Mouse (Mus musculus) CH12.LX (cell line): ENCODE measurements around the gene Plekha6. TPM values are rescaled to one million over a fixed set of nuclear protein-coding genes. Genes with fewer than 3 reads are reported as not detected.

Experiments used
- DNase-seq: peaks from one replicate; pipeline ENCODE4 v3.0.0-alpha.2; 2013; ENCODE audit errors: extremely low read depth
- H3K27ac ChIP-seq: 2 replicates; pipeline ENCODE4 v1.5.1; 2012; ENCODE audit warnings: low read depth, mild to moderate bottlenecking, control low read depth, moderate library complexity; ENCODE audit not compliant: insufficient read depth
- H3K27me3 ChIP-seq: replicated peaks from 2 replicates; pipeline ENCODE3; 2012; ENCODE audit warnings: inconsistent platforms
- H3K36me3 ChIP-seq, 2 experiments: replicated peaks in 1 of 2; 2 replicates each; pipeline versions ENCODE3 to v1.6.1; 2012; ENCODE audit warnings: inconsistent platforms in 1 of 2, low read length in 1 of 2, mild to moderate bottlenecking in 1 of 2, mixed read lengths in 1 of 2, moderate library complexity in 1 of 2; ENCODE audit not compliant: control insufficient read depth in 1 of 2, insufficient read depth in 1 of 2
- H3K4me1 ChIP-seq, 2 experiments: 2 replicates each; pipeline ENCODE4 v1.6.1; 2012; ENCODE audit warnings: inconsistent platforms in 1 of 2, moderate library complexity in 1 of 2; ENCODE audit not compliant: insufficient read depth in 2 of 2, control insufficient read depth in 1 of 2
- H3K4me2 ChIP-seq: 2 replicates; pipeline ENCODE4 v1.6.1; 2012; ENCODE audit warnings: low read depth, mild to moderate bottlenecking, control low read depth; ENCODE audit not compliant: poor library complexity, insufficient read depth, severe bottlenecking
- H3K4me3 ChIP-seq, 3 experiments: fragments of 150-350 bp in 1 of 3; sonication (generic) in 1 of 3; replicated peaks in 1 of 3; 2 replicates each; pipeline versions ENCODE3 to v1.5.1; 2011 to 2012; ENCODE audit warnings: low read depth in 2 of 3, low read length in 2 of 3, mild to moderate bottlenecking in 2 of 3, moderate library complexity in 2 of 3, control low read depth in 1 of 3, improper control_type of control experiment in 1 of 3, inconsistent platforms in 1 of 3, mixed read lengths in 1 of 3; ENCODE audit not compliant: poor library complexity in 1 of 3
- H3K79me2 ChIP-seq: replicated peaks from 2 replicates; pipeline ENCODE4 v1.6.1; 2012; ENCODE audit warnings: mild to moderate bottlenecking, moderate library complexity; ENCODE audit not compliant: control insufficient read depth, poor library complexity, insufficient read depth, severe bottlenecking; ENCODE audit errors: extremely low read depth
- H3K9ac ChIP-seq: 2 replicates; pipeline ENCODE4 v1.6.1; 2012; ENCODE audit warnings: low read depth, mild to moderate bottlenecking, control low read depth, moderate library complexity; ENCODE audit not compliant: insufficient read depth
- H3K9me3 ChIP-seq: replicated peaks from 2 replicates; pipeline ENCODE3; 2012; ENCODE audit warnings: low read length, inconsistent platforms, mixed read lengths
- CTCF ChIP-seq, 2 experiments: IDR thresholded peaks in 1 of 2; conservative IDR thresholded peaks in 1 of 2; 2 replicates each; pipeline ENCODE4 v1.5.1; 2011 to 2012; ENCODE audit warnings: low read depth in 2 of 2, low read length in 2 of 2, improper control_type of control experiment in 1 of 2, inconsistent platforms in 1 of 2, mild to moderate bottlenecking in 1 of 2, moderate library complexity in 1 of 2
- ELF1 ChIP-seq: IDR thresholded peaks from 2 replicates; pipeline ENCODE4 v1.6.1; 2014; ENCODE audit warnings: low read depth, mild to moderate bottlenecking, inconsistent platforms, low read length, improper control_type of control experiment
- EP300 ChIP-seq: IDR thresholded peaks from 2 replicates; pipeline ENCODE4 v1.6.1; 2011; ENCODE audit warnings: low read length, improper control_type of control experiment
- ETS1 ChIP-seq: conservative IDR thresholded peaks from 2 replicates; pipeline ENCODE4 v1.6.1; 2012; ENCODE audit warnings: low read depth, mild to moderate bottlenecking, inconsistent platforms, low read length, improper control_type of control experiment, moderate library complexity
- IRF4 ChIP-seq: IDR thresholded peaks from 2 replicates; pipeline ENCODE4 v1.6.1; 2014; ENCODE audit warnings: low read depth, mild to moderate bottlenecking, inconsistent platforms, low read length, improper control_type of control experiment
- KAT2A ChIP-seq: IDR thresholded peaks from 2 replicates; pipeline ENCODE4 v1.6.1; 2012; ENCODE audit warnings: low read length, improper control_type of control experiment, inconsistent platforms; ENCODE audit not compliant: insufficient replicate concordance
- MAX ChIP-seq: IDR thresholded peaks from 2 replicates; pipeline ENCODE4 v1.6.1; 2011; ENCODE audit warnings: low read length, improper control_type of control experiment
- MXI1 ChIP-seq: IDR thresholded peaks from 2 replicates; pipeline ENCODE4 v1.6.1; 2011; ENCODE audit warnings: mild to moderate bottlenecking, low read depth, low read length, improper control_type of control experiment
- MYC ChIP-seq: IDR thresholded peaks from 2 replicates; pipeline ENCODE4 v1.6.1; 2011; ENCODE audit warnings: low read depth, mild to moderate bottlenecking, improper control_type of control experiment, low read length
- NELFE ChIP-seq: IDR thresholded peaks from 2 replicates; pipeline ENCODE4 v1.6.1; 2011; ENCODE audit warnings: low read depth, low read length, improper control_type of control experiment
- NRF1 ChIP-seq: IDR thresholded peaks from 2 replicates; pipeline ENCODE4 v1.6.1; 2014; ENCODE audit warnings: low read depth, mild to moderate bottlenecking, inconsistent platforms, low read length, improper control_type of control experiment, moderate library complexity
- PAX5 ChIP-seq: IDR thresholded peaks from 2 replicates; pipeline ENCODE4 v1.6.1; 2012; ENCODE audit warnings: low read length, inconsistent platforms, mixed read lengths
- POLR2A ChIP-seq: IDR thresholded peaks from 2 replicates; pipeline ENCODE4 v1.6.1; 2011; ENCODE audit warnings: low read depth, mild to moderate bottlenecking, improper control_type of control experiment, low read length
- POLR2AphosphoS2 ChIP-seq: IDR thresholded peaks from 2 replicates; pipeline ENCODE4 v1.6.1; 2011; ENCODE audit warnings: low read depth, low read length, improper control_type of control experiment
- RCOR1 ChIP-seq: conservative IDR thresholded peaks from 2 replicates; pipeline ENCODE4 v1.6.1; 2012; ENCODE audit warnings: low read depth, mild to moderate bottlenecking, inconsistent platforms, low read length, improper control_type of control experiment
- SIN3A ChIP-seq: IDR thresholded peaks from 2 replicates; pipeline ENCODE4 v1.6.1; 2012; ENCODE audit warnings: low read length, improper control_type of control experiment, inconsistent platforms
- TCF12 ChIP-seq: IDR thresholded peaks from 2 replicates; pipeline ENCODE4 v1.6.1; 2014; ENCODE audit warnings: low read depth, mild to moderate bottlenecking, inconsistent platforms, low read length, improper control_type of control experiment
- USF1 ChIP-seq: IDR thresholded peaks from 2 replicates; pipeline ENCODE4 v1.6.1; 2014; ENCODE audit warnings: low read depth, mild to moderate bottlenecking, inconsistent platforms, low read length, improper control_type of control experiment
- USF2 ChIP-seq: conservative IDR thresholded peaks from 2 replicates; pipeline ENCODE4 v1.6.1; 2011; ENCODE audit warnings: low read depth, low read length, improper control_type of control experiment
- ZC3H11A ChIP-seq: IDR thresholded peaks from 2 replicates; pipeline ENCODE4 v1.6.1; 2012; ENCODE audit warnings: low read depth, mild to moderate bottlenecking, inconsistent platforms, low read length, improper control_type of control experiment
- ZKSCAN1 ChIP-seq: IDR thresholded peaks from 2 replicates; pipeline ENCODE4 v1.6.1; 2012; ENCODE audit warnings: low read depth, inconsistent platforms, low read length, improper control_type of control experiment, borderline replicate concordance
- ZMIZ1 ChIP-seq: IDR thresholded peaks from 2 replicates; pipeline ENCODE4 v1.6.1; 2012; ENCODE audit warnings: low read depth, mild to moderate bottlenecking, inconsistent platforms, low read length, improper control_type of control experiment
- ZNF384 ChIP-seq: IDR thresholded peaks from 2 replicates; pipeline ENCODE4 v1.6.1; 2012; ENCODE audit warnings: low read depth, low read length, improper control_type of control experiment, inconsistent platforms
- dilution Hi-C: fragments of 300-500 bp; cut with MboI; formaldehyde crosslinking; loops from 2 replicates; pipeline ENCODE4 v1.14.3; 2020; ENCODE audit warnings: low sequenced_read_pairs; ENCODE audit not compliant: extremely low pct_unique_long_range_greater_than_20kb, extremely low pct_ligation_motif_present
- in situ Hi-C: fragments of 300-500 bp; cut with MboI; formaldehyde crosslinking; loops from 3 replicates; pipeline ENCODE4 v1.14.3; 2019; ENCODE audit warnings: low sequenced_read_pairs, low pct_ligation_motif_present, low pct_unique_long_range_greater_than_20kb, mixed read lengths
- polyA plus RNA-seq: library from polyadenylated mRNA; unstranded; fragments of >175 nt; gene quantifications from 2 replicates; pipeline ENCODE4 v1.2.1, GENCODE M21; 2012; ENCODE audit warnings: low read depth; ENCODE audit not compliant: insufficient read length
- total RNA-seq, 2 experiments: library from RNA; depleted of rRNA; stranded (reverse); fragments of 300-350 nt in 1 of 2; fragments of >200 nt in 1 of 2; gene quantifications; 2 replicates each; pipeline ENCODE4 v1.2.3; 2012 to 2014

Gene Plekha6
- total and polyA plus RNA-seq, 3 experiments = 0.07 TPM; not detected in 2

DNA sequence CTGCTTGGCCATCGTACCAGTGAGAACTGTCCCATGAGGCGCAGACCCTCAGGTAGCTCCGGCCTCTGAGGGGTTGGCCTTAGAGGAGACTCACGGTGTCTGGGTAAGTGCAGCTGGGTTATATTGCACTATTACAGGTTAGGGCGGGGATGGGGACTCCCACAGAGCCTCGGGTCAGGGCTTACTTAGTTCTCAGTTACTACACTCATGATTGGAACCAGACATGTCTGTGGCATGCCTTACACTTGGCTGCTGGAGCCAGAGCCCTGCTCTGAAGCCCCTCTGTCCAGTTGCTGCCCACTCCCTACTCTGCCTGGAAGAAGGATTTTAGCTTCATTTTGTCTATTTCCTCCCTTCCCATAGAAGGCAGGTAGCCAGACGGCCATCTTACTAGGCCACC is 49.1 kb downstream of the Plekha6 start:
- dilution Hi-C loops = no loop called here
- Histone ChIP-seq H3K27ac (no peak overlapping the region), H3K9me3 (no peaks in the 10 kb centered on the region), H3K4me3 (no peak overlapping the region), H3K4me2 (no peak overlapping the region), H3K36me3 (no peaks in the 10 kb centered on the region), H3K9ac (no peak overlapping the region), H3K79me2 (no peaks in the 10 kb centered on the region), H3K27me3 (peaks cover 74% of the 10 kb centered on the region), H3K4me1 (peaks cover 10 to 43% of the 10 kb centered on the region in 2 experiments)
- DNase-seq = no peak
- TF ChIP-seq PAX5 (no peak), ZC3H11A (no peak), POLR2A (no peak), ZKSCAN1 (no peak), EP300 (no peak), ZMIZ1 (no peak), MYC (no peak), POLR2AphosphoS2 (no peak), NRF1 (no peak), ETS1 (no peak), MAX (no peak), KAT2A (no peak), RCOR1 (no peak), ZNF384 (no peak), MXI1 (no peak)
- in situ Hi-C loops = no loop called here

DNA sequence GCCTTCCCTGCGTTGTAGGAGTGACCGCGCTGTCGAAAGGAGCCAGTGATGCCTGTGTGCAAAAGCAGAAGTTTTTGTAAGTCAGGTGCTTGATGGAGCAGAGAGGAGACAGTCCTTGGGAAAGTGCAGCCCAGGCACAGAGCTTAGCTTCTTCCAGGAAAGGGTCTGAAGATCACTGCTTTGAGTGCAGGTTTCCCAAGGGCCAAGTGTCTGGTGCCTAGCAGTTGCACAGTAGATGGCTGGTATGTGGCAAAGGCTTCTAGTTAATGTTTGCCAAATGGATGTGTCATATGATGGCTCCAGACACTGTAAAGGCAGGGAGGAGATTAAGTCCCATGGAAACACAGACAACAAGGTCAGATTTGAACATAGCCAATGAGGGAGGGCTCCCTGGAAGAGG is 49.9 kb downstream of the Plekha6 start:
- no peaks in the 10 kb centered on the region for H3K79me2 ChIP-seq
- no peaks in the 10 kb centered on the region for H3K36me3 ChIP-seq
- dilution Hi-C loops = no loop called here
- H3K27me3 ChIP-seq = peaks cover 80% of the 10 kb centered on the region
- peaks cover 10 to 43% of the 10 kb centered on the region in 2 experiments for H3K4me1 ChIP-seq
- in situ Hi-C loops = no loop called here
- no peak overlapping the region for H3K9ac ChIP-seq
- H3K9me3 ChIP-seq = no peaks in the 10 kb centered on the region
- TF ChIP-seq ZMIZ1 (no peak), USF2 (no peak), TCF12 (no peak), EP300 (no peak), POLR2AphosphoS2 (no peak), MXI1 (no peak), CTCF (conservative IDR thresholded peaks at IDR 0.05 in 1 of 2, IDR thresholded peaks at IDR 0.05 in 1 of 2; ENCODE audit: low read depth in 2 of 2, low read length in 2 of 2) (no peak), NRF1 (no peak), ELF1 (no peak), ETS1 (no peak), SIN3A (no peak), IRF4 (no peak), MYC (no peak), NELFE (no peak), RCOR1 (no peak), USF1 (no peak)
- DNase-seq = no peak
- no peak overlapping the region for H3K27ac ChIP-seq
- H3K4me3 ChIP-seq = no peak overlapping the region
- no peak overlapping the region for H3K4me2 ChIP-seq
